Mouse (Mus musculus): Measurements from ENCODE around the gene Arid4b. TPM values are rescaled to one million over a fixed set of nuclear protein-coding genes. Genes with fewer than 3 reads are reported as not detected.

Arid4b gene
- polyA plus RNA-seq, 1 experiment from 2014 or later: 45.2 TPM

Other genes with a start within 250 kb of the Arid4b start
- gene B3galnt2, start 108.8 kb upstream of the Arid4b start, polyA plus RNA-seq (2014; fragmentation: Nextera tagmentation; extraction: Ambion mirVana): 62.7 and 66.8 TPM in 2 replicates
- gene Tbce, start 23.6 kb upstream of the Arid4b start, polyA plus RNA-seq (2014; fragmentation: Nextera tagmentation; extraction: Ambion mirVana): 49.3 and 50.9 TPM in 2 replicates
- 27.4 and 29.8 TPM in 2 replicates for gene Ggps1, start 256 bp downstream of the Arid4b start, polyA plus RNA-seq (2014; fragmentation: Nextera tagmentation; extraction: Ambion mirVana)

All from liver, embryonic 11.5 days (tissue).